Mouse (Mus musculus) lung, embryonic 14.5 days (tissue): Measurements from ENCODE around the gene Tubgcp2. TPM values are rescaled to one million over a fixed set of nuclear protein-coding genes. Genes with fewer than 3 reads are reported as not detected.

Experiments
- ATAC-seq: fragments of 200-750 bp; cut with Nextera tagmentation; 2 replicates; pipeline ENCODE4 v1.8.0; 2017; ENCODE audit warnings: mild to moderate bottlenecking, moderate TSS enrichment, moderate library complexity; ENCODE audit not compliant: insufficient read depth
- DNase-seq: peaks from one replicate; pipeline ENCODE4 v3.0.0-alpha.2; 2015
- H3K27ac ChIP-seq: fragments of 300-500 bp; sonication (generic); 2 replicates; pipeline ENCODE4 v1.5.1; 2014; ENCODE audit warnings: low read depth, mild to moderate bottlenecking, moderate library complexity
- H3K27me3 ChIP-seq: fragments of 300-500 bp; sonication (generic); 2 replicates; pipeline ENCODE4 v1.6.1; 2014; ENCODE audit warnings: low read length, control low read depth; ENCODE audit not compliant: insufficient read depth
- H3K36me3 ChIP-seq: fragments of 300-500 bp; sonication (generic); 2 replicates; pipeline ENCODE4 v1.6.1; 2014; ENCODE audit warnings: control low read depth; ENCODE audit not compliant: insufficient read depth
- H3K4me1 ChIP-seq: fragments of 300-500 bp; sonication (generic); 2 replicates; pipeline ENCODE4 v1.6.1; 2014; ENCODE audit warnings: antibody characterized with exemption, control low read depth; ENCODE audit not compliant: insufficient read depth
- H3K4me2 ChIP-seq: fragments of 300-500 bp; sonication (generic); 2 replicates; pipeline ENCODE4 v1.6.1; 2014; ENCODE audit warnings: mild to moderate bottlenecking
- H3K4me3 ChIP-seq: fragments of 300-500 bp; sonication (generic); 2 replicates; pipeline ENCODE4 v1.5.1; 2014; ENCODE audit warnings: low read depth, low read length
- H3K9ac ChIP-seq: fragments of 300-500 bp; sonication (generic); 2 replicates; pipeline ENCODE4 v1.6.1; 2014
- H3K9me3 ChIP-seq: fragments of 300-500 bp; sonication (generic); 2 replicates; pipeline ENCODE4 v1.6.1; 2016; ENCODE audit warnings: low read depth, low read length, control low read depth
- CTCF ChIP-seq: IDR thresholded peaks from 2 replicates; pipeline ENCODE4 v1.5.1; 2016; ENCODE audit warnings: antibody characterized with exemption, low read depth
- WGBS: fragments of 180-500 bp; shearing (Covaris S2); extraction: QIAGEN DNeasy Blood & Tissue Kit; methylation state at CpG from one replicate; pipeline ENCODE4 v1.1.7; 2014; 5-methylcytosine and 5-hydroxymethylcytosine counted together
- polyA plus RNA-seq: library from polyadenylated mRNA; unstranded; fragments of >200 nt; fragmentation: Nextera tagmentation; extraction: Ambion mirVana; gene quantifications from 2 replicates; pipeline ENCODE4 v1.2.1, GENCODE M21; 2014

Tubgcp2 gene
- polyA plus RNA-seq, 1 experiment from 2014 or later, result 63.0 TPM

DNA sequence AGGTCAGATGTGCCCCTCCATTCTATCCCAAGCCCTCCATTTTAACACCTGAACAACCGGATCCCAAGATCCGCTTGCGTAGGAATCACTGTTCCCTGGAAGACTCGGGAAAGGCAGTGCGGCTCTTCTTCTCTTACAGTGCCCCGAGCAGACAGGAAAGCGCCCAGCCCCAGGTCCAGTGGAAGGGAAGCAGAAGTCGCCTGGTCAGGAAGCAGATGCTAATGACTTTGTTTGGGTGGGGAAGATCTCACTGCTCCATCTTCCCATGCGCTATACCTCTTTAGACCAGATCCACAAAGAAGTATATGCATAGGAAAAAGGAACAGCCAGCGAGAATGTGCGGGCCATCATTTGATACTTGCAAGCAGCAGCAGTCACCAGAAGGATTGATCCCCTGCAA lies 79.0 kb downstream of the Tubgcp2 start:
- H3K9ac ChIP-seq, result no peak overlapping the region
- DNase-seq (peak; percentile 24), ATAC-seq (no peak)
- no peak overlapping the region for H3K4me3 ChIP-seq
- H3K4me2 ChIP-seq, result no peak overlapping the region
- no peaks in the 10 kb centered on the region for H3K27me3 ChIP-seq
- TF ChIP-seq CTCF, result no peak
- H3K36me3 ChIP-seq, result no peaks in the 10 kb centered on the region
- no peaks in the 10 kb centered on the region for H3K9me3 ChIP-seq
- no peak overlapping the region for H3K27ac ChIP-seq
- H3K4me1 ChIP-seq, result no peaks in the 10 kb centered on the region
- WGBS, result 44% methylated on average over 11 of the region's 11 CpGs

DNA sequence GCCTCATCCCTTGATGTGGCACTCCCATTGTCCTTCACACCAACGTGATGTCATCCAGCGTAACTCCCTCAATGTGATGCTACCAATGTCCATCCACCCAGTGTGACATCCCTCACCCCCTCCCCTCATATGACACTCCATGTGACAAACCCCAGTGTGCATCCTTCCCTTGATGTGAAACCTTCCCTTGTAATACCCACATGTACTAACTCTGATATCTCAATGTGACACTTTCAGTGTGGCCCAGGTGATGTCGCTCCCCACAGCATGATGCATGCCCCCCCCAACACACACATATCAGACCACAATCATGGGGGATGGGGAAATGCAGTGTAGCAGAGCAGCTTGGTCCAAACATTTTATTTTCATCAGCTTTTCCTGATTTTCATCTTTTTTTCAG lies 79.8 kb downstream of the Tubgcp2 start:
- ATAC-seq, result no peak
- H3K9ac ChIP-seq, result no peak overlapping the region
- no peaks in the 10 kb centered on the region for H3K36me3 ChIP-seq
- H3K4me2 ChIP-seq, result no peak overlapping the region
- TF ChIP-seq CTCF, result no peak
- no peaks in the 10 kb centered on the region for H3K9me3 ChIP-seq
- no peak for DNase-seq
- 68% methylated on average over 3 of the region's 3 CpGs for WGBS
- H3K4me3 ChIP-seq, result no peak overlapping the region
- H3K27ac ChIP-seq, result no peak overlapping the region
- no peaks in the 10 kb centered on the region for H3K4me1 ChIP-seq
- no peaks in the 10 kb centered on the region for H3K27me3 ChIP-seq

DNA sequence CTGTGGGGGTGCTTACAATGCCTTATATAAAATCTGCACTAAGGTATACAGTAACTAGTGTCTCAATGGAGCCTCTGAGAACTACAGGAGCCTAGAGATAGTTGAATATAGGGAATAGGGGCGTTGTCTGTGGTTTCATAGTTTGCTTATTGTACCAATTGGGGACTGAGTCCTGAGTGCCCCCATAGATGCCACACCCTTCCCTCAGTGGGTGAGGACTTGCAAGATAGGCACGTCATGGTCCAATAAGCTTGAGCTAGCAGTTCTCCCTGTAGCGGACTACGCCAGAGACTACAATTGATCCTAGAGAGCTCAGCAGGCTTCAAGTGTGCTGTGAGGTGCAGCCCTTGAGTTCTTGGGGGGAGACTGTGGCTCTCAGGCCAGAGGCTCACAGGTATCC lies 81.0 kb downstream of the Tubgcp2 start:
- no peak overlapping the region for H3K27ac ChIP-seq
- no peaks in the 10 kb centered on the region for H3K27me3 ChIP-seq
- no peaks in the 10 kb centered on the region for H3K4me1 ChIP-seq
- no peak overlapping the region for H3K4me2 ChIP-seq
- 81% methylated on average over 4 of the region's 4 CpGs for WGBS
- no peak overlapping the region for H3K9ac ChIP-seq
- DNase-seq, result no peak
- H3K9me3 ChIP-seq, result no peaks in the 10 kb centered on the region
- no peak overlapping the region for H3K4me3 ChIP-seq
- no peak for ATAC-seq
- H3K36me3 ChIP-seq, result no peaks in the 10 kb centered on the region
- TF ChIP-seq CTCF, result no peak

DNA sequence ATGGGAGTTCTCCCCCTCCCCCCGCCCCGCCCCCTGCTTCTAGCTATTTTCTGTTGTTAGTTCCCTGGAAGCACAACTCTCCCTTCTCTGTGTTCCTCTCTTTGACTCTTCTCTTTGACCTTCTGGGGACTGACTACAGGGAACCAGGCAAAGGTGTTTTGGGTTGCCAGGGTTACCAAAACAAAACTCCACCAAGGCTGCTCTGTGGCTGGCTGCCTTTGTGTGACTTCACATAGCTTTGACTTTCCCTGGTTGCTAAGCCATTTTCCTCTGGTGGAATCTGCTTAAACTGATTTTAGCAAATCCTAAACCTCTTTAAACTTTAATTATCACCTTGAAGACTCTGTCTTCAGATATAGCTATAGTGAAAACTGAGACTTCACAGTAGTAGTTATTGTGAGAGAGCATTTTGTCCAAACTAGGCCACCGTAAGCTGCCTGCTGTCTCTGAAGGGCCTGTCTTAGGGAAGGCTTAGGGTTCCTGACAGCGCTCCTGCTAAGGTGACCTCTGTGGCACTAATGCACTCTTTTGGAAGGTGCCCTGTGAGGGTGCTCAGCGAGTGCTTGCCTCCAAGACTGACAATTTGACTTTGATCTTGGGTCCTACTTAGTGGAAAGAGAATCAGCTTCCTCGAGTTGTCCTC lies 84.4 kb downstream of the Tubgcp2 start:
- no peak for DNase-seq
- H3K4me2 ChIP-seq, result no peak overlapping the region
- H3K27me3 ChIP-seq, result peaks cover 8% of the 10 kb centered on the region
- no peaks in the 10 kb centered on the region for H3K4me1 ChIP-seq
- TF ChIP-seq CTCF, result no peak
- no peak overlapping the region for H3K27ac ChIP-seq
- no peak overlapping the region for H3K9ac ChIP-seq
- H3K4me3 ChIP-seq, result no peak overlapping the region
- ATAC-seq, result no peak
- H3K9me3 ChIP-seq, result no peaks in the 10 kb centered on the region
- H3K36me3 ChIP-seq, result no peaks in the 10 kb centered on the region
- WGBS, result 65% methylated on average over 6 of the region's 6 CpGs

DNA sequence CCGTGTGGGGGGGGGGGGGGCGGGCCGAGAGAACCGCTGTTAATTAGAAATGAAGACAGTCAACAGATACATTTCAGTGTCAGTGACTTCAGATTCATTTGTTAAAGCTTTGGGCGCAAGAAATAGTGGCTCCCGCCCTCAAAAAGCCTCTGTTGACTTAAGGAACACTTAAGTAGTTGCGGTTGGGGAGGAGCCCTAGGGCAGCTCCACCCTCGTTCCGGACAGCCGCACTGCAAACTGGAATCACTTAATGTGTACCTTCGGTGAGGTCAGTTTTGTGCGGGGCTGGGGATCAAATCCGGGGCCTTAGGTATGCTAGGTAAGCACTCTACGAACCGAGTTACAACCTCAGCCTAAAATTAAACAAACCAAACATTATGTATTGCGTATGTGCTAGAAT lies 85.4 kb downstream of the Tubgcp2 start:
- Histone ChIP-seq H3K9me3 (no peaks in the 10 kb centered on the region), H3K27me3 (peaks cover 18% of the 10 kb centered on the region), H3K4me1 (no peaks in the 10 kb centered on the region), H3K9ac (peak overlapping the region; percentile 57), H3K4me3 (peak overlapping the region; percentile 44), H3K27ac (peak overlapping the region; percentile 32; the same call in 1 of the 2 replicates), H3K4me2 (peak overlapping the region; percentile 93), H3K36me3 (no peaks in the 10 kb centered on the region)
- ATAC-seq (peak; percentile 35; the same call in 1 of the 2 replicates), DNase-seq (peak; percentile 72)
- 4% methylated on average over 16 of the region's 16 CpGs for WGBS
- TF ChIP-seq CTCF, result no peak

DNA sequence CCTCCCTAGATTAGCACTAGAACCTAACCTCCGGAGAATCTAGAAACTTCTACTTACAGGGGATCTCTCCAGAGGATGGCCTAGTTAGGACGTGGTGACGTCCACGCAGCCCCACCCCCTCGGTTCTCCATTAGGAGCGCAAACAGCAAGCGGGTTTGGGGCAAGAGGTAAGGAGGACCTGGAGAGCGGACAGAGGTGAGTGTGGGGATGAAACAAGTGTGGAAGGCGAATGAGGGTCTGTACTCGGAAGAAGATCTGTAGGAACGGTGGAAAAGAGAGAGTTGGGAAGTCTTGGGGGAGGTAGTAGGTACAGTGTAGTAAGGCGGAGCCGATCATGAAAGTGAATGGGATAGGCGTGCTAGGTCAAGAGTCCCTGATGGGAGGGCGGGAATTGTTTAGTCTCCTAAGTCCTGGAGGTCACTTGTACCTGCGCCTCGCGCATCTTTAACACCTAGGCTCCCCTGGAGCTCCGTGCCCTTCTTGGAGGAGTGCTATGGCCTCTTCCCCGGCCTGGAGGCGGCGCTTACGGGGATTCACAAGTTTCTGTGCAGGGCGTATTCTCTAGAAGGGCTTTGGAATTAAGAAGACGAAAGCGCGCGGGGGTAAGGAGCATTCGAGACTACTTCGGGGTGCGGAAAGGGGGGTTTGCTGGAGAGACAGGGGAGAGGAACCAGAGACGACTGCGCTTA lies 86.0 kb downstream of the Tubgcp2 start:
- peak overlapping the region; percentile 57 for H3K9ac ChIP-seq
- peaks cover 25% of the 10 kb centered on the region for H3K27me3 ChIP-seq
- DNase-seq, result peak; percentile 70
- peak; percentile 82 for ATAC-seq
- no peak for TF ChIP-seq CTCF
- no peaks in the 10 kb centered on the region for H3K9me3 ChIP-seq
- no peaks in the 10 kb centered on the region for H3K4me1 ChIP-seq
- peak overlapping the region; percentile 93 for H3K4me2 ChIP-seq
- H3K36me3 ChIP-seq, result no peaks in the 10 kb centered on the region
- peak overlapping the region; percentile 44 for H3K4me3 ChIP-seq
- under 1% methylated on average over 33 of the region's 33 CpGs for WGBS
- H3K27ac ChIP-seq, result peak overlapping the region; percentile 32

DNA sequence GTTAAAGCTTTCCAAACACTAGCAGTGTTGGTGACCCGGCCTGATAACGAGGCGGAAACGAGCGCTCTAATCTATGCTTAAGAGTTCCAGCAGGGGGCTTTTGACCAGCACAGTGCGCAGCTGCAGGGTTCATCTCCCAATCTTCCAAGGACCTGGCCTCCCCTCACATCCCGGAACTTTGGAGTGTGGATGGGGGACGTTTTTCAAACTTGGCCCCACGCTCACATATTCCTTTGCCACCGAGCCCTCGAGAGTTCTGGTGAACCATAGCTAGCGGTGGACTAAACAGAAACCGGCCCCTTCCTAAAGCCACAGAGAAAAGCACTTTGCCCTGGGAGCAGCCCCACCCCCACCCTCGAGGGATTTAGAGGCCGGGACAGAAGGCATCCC lies 86.6 kb downstream of the Tubgcp2 start:
- Histone ChIP-seq H3K4me3 (peak overlapping the region; percentile 44), H3K4me2 (peak overlapping the region; percentile 93), H3K36me3 (no peaks in the 10 kb centered on the region), H3K27ac (no peak overlapping the region), H3K27me3 (peaks cover 30% of the 10 kb centered on the region), H3K9me3 (no peaks in the 10 kb centered on the region), H3K4me1 (no peaks in the 10 kb centered on the region), H3K9ac (peak overlapping the region; percentile 57)
- peak; percentile 86 for DNase-seq
- peak; percentile 83 for ATAC-seq
- TF ChIP-seq CTCF, result peak; percentile 74
- 1% methylated on average over 15 of the region's 15 CpGs for WGBS
